Mouse (Mus musculus): ENCODE data around the gene Elmod3. TPM values are rescaled to one million over a fixed set of nuclear protein-coding genes. Genes with fewer than 3 reads are reported as not detected.

Elmod3 gene
- total and polyA plus RNA-seq, 2 experiments from 2014 or later = 17.6 to 21.9 TPM

DNA sequence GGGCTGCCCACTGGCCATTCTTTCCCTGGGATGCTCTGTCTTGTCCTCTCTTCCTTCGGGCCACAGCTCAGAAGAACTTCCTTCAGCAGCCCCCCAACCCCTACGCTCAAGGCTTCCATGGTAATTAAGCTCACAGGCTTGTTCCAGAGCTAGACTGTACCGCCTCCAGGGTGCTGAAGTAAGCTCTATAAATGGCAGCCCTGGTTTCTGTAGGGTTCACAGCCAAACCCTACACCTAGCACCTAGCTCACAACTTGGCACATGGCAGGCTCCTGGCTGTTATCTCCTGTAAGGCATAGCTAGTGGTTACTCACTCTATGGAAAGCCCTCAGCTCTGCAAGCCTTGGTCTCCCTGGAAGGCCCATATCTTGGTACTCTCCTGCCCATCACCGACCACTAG is 65.6 kb downstream of the Elmod3 start:
- ATAC-seq (ENCODE audit: insufficient read depth, low read depth) (no peak), DNase-seq (ENCODE audit: low spot score) (no peak)
- H3K9me3 ChIP-seq (replicated peaks; ENCODE audit: control insufficient read depth, low read length) = no peaks in the 10 kb centered on the region
- WGBS = 76% methylated on average over 4 of the region's 4 CpGs
- 0 out of 2 replicates have a peak, but pooled peaks cover 6% of the 10 kb centered on the region for H3K4me1 ChIP-seq (ENCODE audit: control insufficient read depth, insufficient read depth)
- H3K36me3 ChIP-seq (replicated peaks; ENCODE audit: control insufficient read depth, insufficient read depth, low read length) = no peaks in the 10 kb centered on the region
- H3K4me2 ChIP-seq (ENCODE audit: low read depth, low read length) = no peak overlapping the region
- no peaks in the 10 kb centered on the region for H3K27me3 ChIP-seq (ENCODE audit: control insufficient read depth, insufficient read depth, low read length)
- no peak overlapping the region for H3K27ac ChIP-seq (ENCODE audit: low read depth)
- H3K4me3 ChIP-seq (ENCODE audit: low read depth, low read length) = no peak overlapping the region
- TF ChIP-seq CTCF (IDR thresholded peaks at IDR 0.05; ENCODE audit: low read depth) (no peak), EP300 (IDR thresholded peaks at IDR 0.05; ENCODE audit: low read depth) (no peak)
- H3K9ac ChIP-seq (replicated peaks; ENCODE audit: low read depth, low read length) = no peak overlapping the region

DNA sequence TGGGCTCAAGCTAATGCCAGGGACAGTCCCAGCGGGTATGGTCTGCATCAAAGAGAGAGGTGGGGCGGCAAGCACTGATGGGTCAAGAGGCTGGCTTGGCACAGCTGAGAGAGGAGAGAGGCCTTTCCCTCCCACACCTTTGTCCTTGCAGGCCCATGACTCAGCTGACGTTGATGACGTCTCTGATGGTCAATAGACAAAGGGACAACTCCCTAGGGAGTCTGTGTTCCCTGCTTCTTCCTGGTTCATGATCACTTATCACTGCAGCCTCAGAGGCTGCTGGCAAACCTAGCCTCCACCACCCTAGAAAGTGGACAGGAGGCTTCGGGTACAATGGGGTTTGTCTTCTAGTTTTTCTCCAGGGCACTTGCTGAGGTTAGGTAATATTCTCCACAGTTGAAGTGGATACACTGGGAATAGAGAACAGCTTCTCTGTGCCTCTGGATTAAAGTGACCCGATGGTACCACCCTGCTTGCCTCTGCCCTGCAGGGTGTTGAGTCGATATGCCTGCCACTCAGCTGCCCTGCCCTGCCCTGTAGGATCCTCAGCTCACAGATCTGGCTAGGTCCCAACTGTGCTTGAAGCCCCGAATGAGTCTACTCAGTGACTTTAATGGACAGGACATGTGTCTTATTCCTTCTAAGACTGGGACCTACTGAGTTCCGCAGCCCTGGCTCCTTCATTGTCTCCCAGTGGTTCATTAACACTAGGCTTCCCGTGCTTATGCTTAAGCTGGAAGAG is 69.6 kb downstream of the Elmod3 start:
- Histone ChIP-seq H3K27ac (ENCODE audit: low read depth) (no peak overlapping the region; the same call in 1 of the 2 replicates), H3K27me3 (ENCODE audit: control insufficient read depth, insufficient read depth, low read length) (no peaks in the 10 kb centered on the region), H3K4me1 (ENCODE audit: control insufficient read depth, insufficient read depth) (0 out of 2 replicates have a peak, but pooled peaks cover 6% of the 10 kb centered on the region), H3K4me2 (ENCODE audit: low read depth, low read length) (no peak overlapping the region), H3K36me3 (replicated peaks; ENCODE audit: control insufficient read depth, insufficient read depth, low read length) (no peaks in the 10 kb centered on the region), H3K9ac (replicated peaks; ENCODE audit: low read depth, low read length) (no peak overlapping the region), H3K9me3 (replicated peaks; ENCODE audit: control insufficient read depth, low read length) (no peaks in the 10 kb centered on the region), H3K4me3 (ENCODE audit: low read depth, low read length) (no peak overlapping the region)
- WGBS = 66% methylated on average over 10 of the region's 10 CpGs
- TF ChIP-seq CTCF (IDR thresholded peaks at IDR 0.05; ENCODE audit: low read depth) (no peak), EP300 (IDR thresholded peaks at IDR 0.05; ENCODE audit: low read depth) (no peak)
- DNase-seq (ENCODE audit: low spot score) = peak; percentile 30
- ATAC-seq (ENCODE audit: insufficient read depth, low read depth) = no peak

DNA sequence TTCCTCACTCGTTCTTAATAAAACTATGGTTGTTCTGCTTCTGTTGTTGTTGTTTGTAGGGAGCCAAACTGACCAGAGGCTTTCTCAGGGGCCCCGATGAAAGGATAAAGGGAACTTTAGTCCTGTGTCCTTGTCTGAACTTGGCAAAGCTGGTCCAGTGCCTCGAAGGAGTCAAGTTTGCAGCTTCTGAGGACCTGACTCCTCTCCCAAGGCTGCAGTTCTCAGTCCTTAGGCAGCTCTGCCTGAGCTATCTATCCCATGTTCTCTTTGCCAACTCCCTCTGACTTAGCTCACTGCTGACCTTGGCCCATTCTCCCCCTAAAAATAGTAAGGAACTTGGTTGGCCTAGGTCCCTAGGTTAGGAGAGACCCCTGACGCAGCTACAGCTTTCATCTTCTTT is 71.1 kb downstream of the Elmod3 start:
- ATAC-seq (ENCODE audit: insufficient read depth, low read depth) (no peak), DNase-seq (ENCODE audit: low spot score) (no peak)
- no peak overlapping the region for H3K27ac ChIP-seq (ENCODE audit: low read depth)
- WGBS = 70% methylated on average over 4 of the region's 4 CpGs
- no peaks in the 10 kb centered on the region for H3K9me3 ChIP-seq (replicated peaks; ENCODE audit: control insufficient read depth, low read length)
- H3K27me3 ChIP-seq (ENCODE audit: control insufficient read depth, insufficient read depth, low read length) = no peaks in the 10 kb centered on the region
- H3K4me1 ChIP-seq (ENCODE audit: control insufficient read depth, insufficient read depth) = no peaks in the 10 kb centered on the region
- TF ChIP-seq EP300 (IDR thresholded peaks at IDR 0.05; ENCODE audit: low read depth) (no peak), CTCF (IDR thresholded peaks at IDR 0.05; ENCODE audit: low read depth) (no peak)
- no peak overlapping the region for H3K4me3 ChIP-seq (ENCODE audit: low read depth, low read length)
- no peak overlapping the region for H3K9ac ChIP-seq (replicated peaks; ENCODE audit: low read depth, low read length)
- H3K4me2 ChIP-seq (ENCODE audit: low read depth, low read length) = no peak overlapping the region
- no peaks in the 10 kb centered on the region for H3K36me3 ChIP-seq (replicated peaks; ENCODE audit: control insufficient read depth, insufficient read depth, low read length)

DNA sequence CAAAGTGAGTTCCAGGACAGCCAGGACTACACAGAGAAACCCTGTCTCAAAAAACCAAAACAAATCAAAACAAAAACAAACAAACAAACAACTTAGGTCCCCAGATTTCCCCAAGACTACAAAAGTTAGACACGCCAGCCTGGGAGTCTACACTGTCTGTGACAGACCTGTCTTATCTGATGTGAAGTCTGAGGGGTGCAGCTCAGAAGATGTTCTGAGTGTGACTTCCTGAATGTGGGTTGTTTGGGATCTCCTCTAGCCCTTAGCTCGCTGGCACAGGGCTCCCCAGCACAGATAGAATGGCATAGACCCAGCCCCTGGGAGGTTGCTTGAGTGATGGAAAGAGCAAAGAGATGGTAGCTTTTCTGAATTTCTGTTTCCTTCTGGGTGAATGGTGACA is 74.1 kb downstream of the Elmod3 start:
- Histone ChIP-seq H3K4me2 (ENCODE audit: low read depth, low read length) (no peak overlapping the region), H3K9ac (replicated peaks; ENCODE audit: low read depth, low read length) (no peak overlapping the region), H3K4me1 (ENCODE audit: control insufficient read depth, insufficient read depth) (peaks cover 10% of the 10 kb centered on the region), H3K27me3 (ENCODE audit: control insufficient read depth, insufficient read depth, low read length) (no peaks in the 10 kb centered on the region), H3K27ac (ENCODE audit: low read depth) (no peak overlapping the region), H3K36me3 (replicated peaks; ENCODE audit: control insufficient read depth, insufficient read depth, low read length) (no peaks in the 10 kb centered on the region), H3K4me3 (ENCODE audit: low read depth, low read length) (no peak overlapping the region), H3K9me3 (replicated peaks; ENCODE audit: control insufficient read depth, low read length) (no peaks in the 10 kb centered on the region)
- ATAC-seq (ENCODE audit: insufficient read depth, low read depth) (no peak), DNase-seq (ENCODE audit: low spot score) (no peak)
- no peak for TF ChIP-seq EP300 (IDR thresholded peaks at IDR 0.05; ENCODE audit: low read depth)
- TF ChIP-seq CTCF (IDR thresholded peaks at IDR 0.05; ENCODE audit: low read depth) = no peak
- WGBS = 71% methylated on average over 2 of the region's 2 CpGs

DNA sequence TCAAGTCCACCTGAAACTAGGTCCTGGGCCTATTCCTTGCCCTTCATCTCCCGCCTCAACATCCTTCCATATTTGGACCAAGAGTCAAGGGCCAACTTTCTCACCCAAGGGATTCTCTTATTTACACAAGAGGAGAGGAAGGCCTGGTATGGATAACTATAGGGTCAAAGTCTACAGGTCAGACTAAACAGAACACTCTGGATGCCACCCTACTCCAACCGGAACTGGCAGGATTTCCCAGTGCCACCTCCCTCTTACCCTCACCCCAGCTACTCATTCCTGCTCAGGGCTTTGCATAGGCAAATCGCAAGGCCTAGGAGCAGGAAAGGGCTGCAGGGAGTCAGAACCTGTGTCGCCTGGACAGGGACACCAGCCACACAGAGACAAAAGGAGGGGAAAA is 75.0 kb downstream of the Elmod3 start:
- Histone ChIP-seq H3K36me3 (replicated peaks; ENCODE audit: control insufficient read depth, insufficient read depth, low read length) (no peaks in the 10 kb centered on the region), H3K4me3 (ENCODE audit: low read depth, low read length) (no peak overlapping the region), H3K9ac (replicated peaks; ENCODE audit: low read depth, low read length) (no peak overlapping the region), H3K9me3 (replicated peaks; ENCODE audit: control insufficient read depth, low read length) (no peaks in the 10 kb centered on the region), H3K4me2 (ENCODE audit: low read depth, low read length) (no peak overlapping the region), H3K27me3 (ENCODE audit: control insufficient read depth, insufficient read depth, low read length) (no peaks in the 10 kb centered on the region), H3K27ac (ENCODE audit: low read depth) (no peak overlapping the region), H3K4me1 (ENCODE audit: control insufficient read depth, insufficient read depth) (peaks cover 10% of the 10 kb centered on the region)
- TF ChIP-seq EP300 (IDR thresholded peaks at IDR 0.05; ENCODE audit: low read depth) = no peak
- no peak for TF ChIP-seq CTCF (IDR thresholded peaks at IDR 0.05; ENCODE audit: low read depth)
- WGBS = 73% methylated on average over 4 of the region's 4 CpGs
- no peak for ATAC-seq (ENCODE audit: insufficient read depth, low read depth)
- no peak for DNase-seq (ENCODE audit: low spot score)

DNA sequence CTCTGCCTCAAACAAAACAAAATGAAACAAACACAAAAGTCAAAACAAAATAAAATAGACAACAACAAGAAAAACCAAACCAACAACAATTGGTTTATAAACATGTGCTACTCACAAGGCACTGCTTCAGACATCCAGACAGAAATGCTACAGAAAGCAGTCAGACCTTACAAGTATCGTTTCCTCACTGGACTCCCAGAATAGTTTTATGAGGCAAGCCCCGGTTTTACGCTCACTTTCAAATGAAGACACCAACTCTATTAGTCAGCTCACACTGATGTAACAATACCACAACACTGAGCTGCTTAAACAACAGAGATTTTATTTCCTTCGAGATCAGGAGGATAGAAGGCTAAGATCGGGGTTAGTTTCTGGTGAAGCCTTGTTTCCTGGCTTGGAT is 75.9 kb downstream of the Elmod3 start:
- H3K4me1 ChIP-seq (ENCODE audit: control insufficient read depth, insufficient read depth) = peaks cover 10% of the 10 kb centered on the region
- H3K9me3 ChIP-seq (replicated peaks; ENCODE audit: control insufficient read depth, low read length) = no peaks in the 10 kb centered on the region
- no peak overlapping the region for H3K4me3 ChIP-seq (ENCODE audit: low read depth, low read length)
- H3K36me3 ChIP-seq (replicated peaks; ENCODE audit: control insufficient read depth, insufficient read depth, low read length) = no peaks in the 10 kb centered on the region
- H3K9ac ChIP-seq (replicated peaks; ENCODE audit: low read depth, low read length) = no peak overlapping the region
- H3K4me2 ChIP-seq (ENCODE audit: low read depth, low read length) = no peak overlapping the region
- no peak for DNase-seq (ENCODE audit: low spot score)
- H3K27ac ChIP-seq (ENCODE audit: low read depth) = no peak overlapping the region
- no peak for ATAC-seq (ENCODE audit: insufficient read depth, low read depth)
- TF ChIP-seq EP300 (IDR thresholded peaks at IDR 0.05; ENCODE audit: low read depth) (no peak), CTCF (IDR thresholded peaks at IDR 0.05; ENCODE audit: low read depth) (no peak)
- WGBS = 72% methylated on average over 5 of the region's 5 CpGs
- no peaks in the 10 kb centered on the region for H3K27me3 ChIP-seq (ENCODE audit: control insufficient read depth, insufficient read depth, low read length)

Measured in heart, postnatal 0 days (tissue).